Mouse (Mus musculus) kidney, embryonic 14.5 days (tissue): ENCODE data around the gene Wdr48. TPM values are rescaled to one million over a fixed set of nuclear protein-coding genes. Genes with fewer than 3 reads are reported as not detected.

Source experiments
- ATAC-seq: fragments of 200-750 bp; cut with Nextera tagmentation; 2 replicates; pipeline ENCODE4 v1.8.0; 2017; ENCODE audit warnings: moderate number of reproducible peaks, mild to moderate bottlenecking, moderate TSS enrichment, moderate library complexity; ENCODE audit not compliant: low FRiP score, low TSS enrichment
- H3K27ac ChIP-seq: fragments of 300-500 bp; sonication (generic); 2 replicates; pipeline ENCODE4 v1.5.1; 2014; ENCODE audit warnings: low read depth, mild to moderate bottlenecking, low read length, moderate library complexity, mixed read lengths
- H3K27me3 ChIP-seq: fragments of 300-500 bp; sonication (generic); 2 replicates; pipeline ENCODE4 v1.6.1; 2014; ENCODE audit warnings: mild to moderate bottlenecking, low read length; ENCODE audit not compliant: control insufficient read depth, insufficient read depth
- H3K36me3 ChIP-seq: fragments of 300-500 bp; sonication (generic); 2 replicates; pipeline ENCODE4 v1.6.1; 2014; ENCODE audit warnings: low read length, mixed read lengths; ENCODE audit not compliant: control insufficient read depth, insufficient read depth
- H3K4me1 ChIP-seq: fragments of 300-500 bp; sonication (generic); 2 replicates; pipeline ENCODE4 v1.6.1; 2014; ENCODE audit warnings: low read length, mixed read lengths; ENCODE audit not compliant: control insufficient read depth, insufficient read depth
- H3K4me2 ChIP-seq: fragments of 300-500 bp; sonication (generic); replicated peaks from 2 replicates; pipeline ENCODE4 v1.6.1; 2014; ENCODE audit warnings: low read depth, mild to moderate bottlenecking, low read length
- H3K4me3 ChIP-seq: fragments of 300-500 bp; sonication (generic); 2 replicates; pipeline ENCODE4 v1.5.1; 2014; ENCODE audit warnings: mild to moderate bottlenecking, low read length
- H3K9ac ChIP-seq: fragments of 300-500 bp; sonication (generic); 2 replicates; pipeline ENCODE4 v1.6.1; 2014; ENCODE audit warnings: low read depth, mild to moderate bottlenecking, low read length, moderate library complexity
- H3K9me3 ChIP-seq: fragments of 300-500 bp; sonication (generic); 2 replicates; pipeline ENCODE4 v1.6.1; 2016; ENCODE audit warnings: low read length; ENCODE audit not compliant: control insufficient read depth
- WGBS: fragments of 180-500 bp; shearing (Covaris S2); extraction: QIAGEN DNeasy Blood & Tissue Kit; methylation state at CpG from one replicate; pipeline ENCODE4 v1.1.7; 2014; 5-methylcytosine and 5-hydroxymethylcytosine counted together
- polyA plus RNA-seq: library from polyadenylated mRNA; unstranded; fragments of >200 nt; fragmentation: Nextera tagmentation; extraction: Ambion mirVana; gene quantifications from 2 replicates; pipeline ENCODE4 v1.2.1, GENCODE M21; 2014

Wdr48 gene
- polyA plus RNA-seq, 1 experiment from 2014 or later: 58.4 TPM

- peaks cover 6% of the 10 kb centered on the region; the same call in 1 of the 2 replicates for H3K4me1 ChIP-seq
- WGBS: 74% methylated on average over 9 of the region's 9 CpGs
These were observed 64.2 kb downstream of the Wdr48 start for GRCm38 (mm10) chr9:119958835-119959234.

DNA sequence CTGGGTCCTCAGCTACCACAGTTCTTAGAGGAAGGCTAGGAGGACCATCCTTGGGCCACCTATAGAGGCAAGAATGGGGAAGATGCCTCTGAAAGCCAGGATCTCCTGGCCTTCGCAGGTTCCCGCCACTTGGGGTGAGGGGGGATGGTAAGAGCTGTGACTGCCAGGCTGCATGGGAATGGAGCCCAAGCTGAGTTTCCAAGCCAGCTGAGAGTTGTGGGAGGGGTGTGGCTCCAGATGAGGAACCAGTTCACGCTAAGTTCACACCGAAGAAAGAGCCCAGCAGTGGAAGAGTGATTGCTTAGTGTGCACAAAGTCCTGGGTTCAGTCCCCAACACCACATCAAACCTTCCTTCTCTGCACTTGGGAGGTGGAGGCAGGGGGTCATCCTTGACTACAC lies 67.5 kb downstream of the Wdr48 start:
- Histone ChIP-seq H3K4me3 (no peak overlapping the region), H3K9ac (no peak overlapping the region), H3K27me3 (no peaks in the 10 kb centered on the region), H3K27ac (no peak overlapping the region), H3K4me1 (peaks cover 6% of the 10 kb centered on the region; the same call in 1 of the 2 replicates), H3K9me3 (no peaks in the 10 kb centered on the region), H3K4me2 (no peak overlapping the region), H3K36me3 (no peaks in the 10 kb centered on the region)
- no peak for ATAC-seq
- WGBS: 82% methylated on average over 4 of the region's 4 CpGs

More at GRCm38 (mm10) chr9:119958835-119959234, 64.2 kb downstream of the Wdr48 start:
- H3K9me3 ChIP-seq: no peaks in the 10 kb centered on the region
- H3K4me2 ChIP-seq: no peak overlapping the region
- H3K4me3 ChIP-seq: no peak overlapping the region
- H3K36me3 ChIP-seq: no peaks in the 10 kb centered on the region
- H3K27me3 ChIP-seq: no peaks in the 10 kb centered on the region
- H3K9ac ChIP-seq: no peak overlapping the region
- H3K27ac ChIP-seq: no peak overlapping the region
- no peak for ATAC-seq

- Histone ChIP-seq H3K9ac (peak overlapping the region; percentile 19; the same call in 1 of the 2 replicates), H3K36me3 (no peaks in the 10 kb centered on the region), H3K4me3 (no peak overlapping the region), H3K9me3 (no peaks in the 10 kb centered on the region), H3K27ac (no peak overlapping the region), H3K4me1 (peaks cover 6% of the 10 kb centered on the region; the same call in 1 of the 2 replicates), H3K27me3 (no peaks in the 10 kb centered on the region), H3K4me2 (peak overlapping the region; percentile 25; the same call in 1 of the 2 replicates)
- ATAC-seq: peak; percentile 76
- 6% methylated on average over 21 of the region's 21 CpGs for WGBS
These were observed 68.4 kb downstream of the Wdr48 start for GRCm38 (mm10) chr9:119962987-119963667.

GRCm38 (mm10) chr9:119964206-119964605 lies 69.5 kb downstream of the Wdr48 start:
- Histone ChIP-seq H3K27me3 (no peaks in the 10 kb centered on the region), H3K9ac (no peak overlapping the region), H3K9me3 (no peaks in the 10 kb centered on the region), H3K4me1 (peaks cover 6% of the 10 kb centered on the region; the same call in 1 of the 2 replicates), H3K36me3 (no peaks in the 10 kb centered on the region), H3K27ac (no peak overlapping the region), H3K4me3 (no peak overlapping the region), H3K4me2 (no peak overlapping the region)
- WGBS: 75% methylated on average over 3 of the region's 3 CpGs
- no peak for ATAC-seq

- 83% methylated on average over 3 of the region's 3 CpGs for WGBS
- no peaks in the 10 kb centered on the region for H3K36me3 ChIP-seq
These were observed 70.5 kb downstream of the Wdr48 start for GRCm38 (mm10) chr9:119965186-119965585.

GRCm38 (mm10) chr9:119966221-119966910 lies 71.7 kb downstream of the Wdr48 start:
- Histone ChIP-seq H3K4me1 (peaks cover 10% of the 10 kb centered on the region), H3K4me2 (no peak overlapping the region), H3K27ac (no peak overlapping the region), H3K9ac (no peak overlapping the region), H3K9me3 (no peaks in the 10 kb centered on the region), H3K4me3 (no peak overlapping the region), H3K27me3 (no peaks in the 10 kb centered on the region), H3K36me3 (peaks cover 2% of the 10 kb centered on the region; the same call in 1 of the 2 replicates)
- ATAC-seq: no peak
- WGBS: 90% methylated on average over 26 of the region's 26 CpGs

More at GRCm38 (mm10) chr9:119965186-119965585, 70.5 kb downstream of the Wdr48 start:
- H3K4me2 ChIP-seq: no peak overlapping the region
- H3K27ac ChIP-seq: no peak overlapping the region
- H3K4me3 ChIP-seq: no peak overlapping the region
- H3K4me1 ChIP-seq: peaks cover 6% of the 10 kb centered on the region; the same call in 1 of the 2 replicates
- no peaks in the 10 kb centered on the region for H3K27me3 ChIP-seq
- H3K9me3 ChIP-seq: no peaks in the 10 kb centered on the region
- no peak overlapping the region for H3K9ac ChIP-seq
- no peak for ATAC-seq

DNA sequence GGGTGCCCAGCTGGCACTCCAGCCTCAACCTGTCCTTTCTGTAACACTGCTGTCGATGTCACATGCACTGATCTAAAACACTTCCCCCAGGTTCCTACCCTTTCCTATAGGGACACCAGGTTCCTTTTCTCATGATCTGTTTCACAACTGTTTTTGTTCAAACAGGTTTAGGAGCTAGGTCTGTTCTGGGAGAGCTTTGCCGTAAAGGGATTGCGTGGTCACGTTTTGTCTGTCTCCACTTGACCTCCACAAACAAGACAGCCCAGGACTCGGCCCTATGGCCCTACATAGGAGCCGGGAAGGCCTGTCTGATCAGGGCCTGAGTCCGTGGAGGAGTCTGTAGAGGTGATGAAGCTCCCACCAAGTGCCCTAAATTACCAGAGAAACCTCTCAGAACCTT lies 75.1 kb downstream of the Wdr48 start:
- H3K4me2 ChIP-seq: no peak overlapping the region
- H3K4me1 ChIP-seq: peaks cover 5% of the 10 kb centered on the region; the same call in 1 of the 2 replicates
- 74% methylated on average over 7 of the region's 7 CpGs for WGBS
- H3K27ac ChIP-seq: no peak overlapping the region
- H3K9me3 ChIP-seq: no peaks in the 10 kb centered on the region
- peaks cover 31% of the 10 kb centered on the region for H3K36me3 ChIP-seq
- no peaks in the 10 kb centered on the region for H3K27me3 ChIP-seq
- no peak overlapping the region for H3K9ac ChIP-seq
- H3K4me3 ChIP-seq: no peak overlapping the region
- ATAC-seq: no peak

- Histone ChIP-seq H3K4me3 (no peak overlapping the region), H3K4me1 (peaks cover 5% of the 10 kb centered on the region; the same call in 1 of the 2 replicates), H3K27me3 (no peaks in the 10 kb centered on the region), H3K4me2 (no peak overlapping the region), H3K36me3 (peaks cover 33% of the 10 kb centered on the region), H3K9me3 (no peaks in the 10 kb centered on the region), H3K27ac (no peak overlapping the region), H3K9ac (no peak overlapping the region)
- ATAC-seq: peak; percentile 23; the same call in 1 of the 2 replicates
- 36% methylated on average over 6 of the region's 6 CpGs for WGBS
These were observed 75.5 kb downstream of the Wdr48 start for GRCm38 (mm10) chr9:119970221-119970620.
